Mouse (Mus musculus) kidney, embryonic 14.5 days (tissue): ENCODE measurements at regions not wholly inside any gene's neighbourhood (a gene's known extent, or its start where the extent isn't known, plus 50 kb on each side); places are given as distances from the start of the nearest gene placed in this dataset.
A peak's percentile ranks its signal among the peaks of the same experiment; 100 is the strongest.

ENCODE experiments used
- ATAC-seq: fragments of 200-750 bp; cut with Nextera tagmentation; 2 replicates; pipeline ENCODE4 v1.8.0; 2017; ENCODE audit warnings: moderate number of reproducible peaks, mild to moderate bottlenecking, moderate TSS enrichment, moderate library complexity; ENCODE audit not compliant: low FRiP score, low TSS enrichment
- H3K27ac ChIP-seq: fragments of 300-500 bp; sonication (generic); 2 replicates; pipeline ENCODE4 v1.5.1; 2014; ENCODE audit warnings: low read depth, mild to moderate bottlenecking, low read length, moderate library complexity, mixed read lengths
- H3K27me3 ChIP-seq: fragments of 300-500 bp; sonication (generic); 2 replicates; pipeline ENCODE4 v1.6.1; 2014; ENCODE audit warnings: mild to moderate bottlenecking, low read length; ENCODE audit not compliant: control insufficient read depth, insufficient read depth
- H3K36me3 ChIP-seq: fragments of 300-500 bp; sonication (generic); 2 replicates; pipeline ENCODE4 v1.6.1; 2014; ENCODE audit warnings: low read length, mixed read lengths; ENCODE audit not compliant: control insufficient read depth, insufficient read depth
- H3K4me1 ChIP-seq: fragments of 300-500 bp; sonication (generic); 2 replicates; pipeline ENCODE4 v1.6.1; 2014; ENCODE audit warnings: low read length, mixed read lengths; ENCODE audit not compliant: control insufficient read depth, insufficient read depth
- H3K4me2 ChIP-seq: fragments of 300-500 bp; sonication (generic); replicated peaks from 2 replicates; pipeline ENCODE4 v1.6.1; 2014; ENCODE audit warnings: low read depth, mild to moderate bottlenecking, low read length
- H3K4me3 ChIP-seq: fragments of 300-500 bp; sonication (generic); 2 replicates; pipeline ENCODE4 v1.5.1; 2014; ENCODE audit warnings: mild to moderate bottlenecking, low read length
- H3K9ac ChIP-seq: fragments of 300-500 bp; sonication (generic); 2 replicates; pipeline ENCODE4 v1.6.1; 2014; ENCODE audit warnings: low read depth, mild to moderate bottlenecking, low read length, moderate library complexity
- H3K9me3 ChIP-seq: fragments of 300-500 bp; sonication (generic); 2 replicates; pipeline ENCODE4 v1.6.1; 2016; ENCODE audit warnings: low read length; ENCODE audit not compliant: control insufficient read depth
- WGBS: fragments of 180-500 bp; shearing (Covaris S2); extraction: QIAGEN DNeasy Blood & Tissue Kit; methylation state at CpG from one replicate; pipeline ENCODE4 v1.1.7; 2014; 5-methylcytosine and 5-hydroxymethylcytosine counted together

DNA sequence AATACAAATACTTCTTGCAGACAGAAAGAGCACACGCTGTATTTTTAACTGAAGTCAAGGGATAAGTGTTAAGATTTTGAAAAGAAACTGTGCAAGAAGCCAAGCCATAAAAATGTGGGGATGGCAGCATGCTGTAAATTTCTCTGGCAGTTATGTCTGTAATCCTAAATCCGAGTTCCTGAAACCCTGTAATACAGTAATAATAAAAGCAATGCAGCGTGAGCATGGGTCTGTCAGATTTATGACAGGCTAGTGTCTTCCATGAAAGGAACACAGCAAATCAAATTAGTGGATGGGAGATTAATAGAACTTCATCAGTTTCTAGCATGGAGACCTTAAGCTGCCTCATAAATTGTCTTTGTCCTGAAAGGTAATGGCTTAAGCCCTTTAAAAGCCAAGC, 597.7 kb downstream of the 1190002N15Rik start:
- ATAC-seq, result peak; percentile 72
- Histone ChIP-seq H3K36me3 (no peaks in the 10 kb centered on the region), H3K9ac (no peak overlapping the region), H3K9me3 (no peaks in the 10 kb centered on the region), H3K4me3 (no peak overlapping the region), H3K4me2 (no peak overlapping the region), H3K4me1 (no peaks in the 10 kb centered on the region), H3K27ac (no peak overlapping the region), H3K27me3 (no peaks in the 10 kb centered on the region)
- WGBS, result 27% methylated on average over 3 of the region's 3 CpGs

GRCm38 (mm10) chr9:93930684-93931083, 607.2 kb downstream of the 1190002N15Rik start:
- no peaks in the 10 kb centered on the region for H3K36me3 ChIP-seq
- 73% methylated on average over 2 of the region's 2 CpGs for WGBS
- no peak overlapping the region for H3K27ac ChIP-seq
- H3K4me3 ChIP-seq, result no peak overlapping the region
- no peaks in the 10 kb centered on the region for H3K9me3 ChIP-seq
- H3K4me1 ChIP-seq, result no peaks in the 10 kb centered on the region
- H3K27me3 ChIP-seq, result no peaks in the 10 kb centered on the region
- no peak overlapping the region for H3K4me2 ChIP-seq
- H3K9ac ChIP-seq, result no peak overlapping the region
- ATAC-seq, result no peak

DNA sequence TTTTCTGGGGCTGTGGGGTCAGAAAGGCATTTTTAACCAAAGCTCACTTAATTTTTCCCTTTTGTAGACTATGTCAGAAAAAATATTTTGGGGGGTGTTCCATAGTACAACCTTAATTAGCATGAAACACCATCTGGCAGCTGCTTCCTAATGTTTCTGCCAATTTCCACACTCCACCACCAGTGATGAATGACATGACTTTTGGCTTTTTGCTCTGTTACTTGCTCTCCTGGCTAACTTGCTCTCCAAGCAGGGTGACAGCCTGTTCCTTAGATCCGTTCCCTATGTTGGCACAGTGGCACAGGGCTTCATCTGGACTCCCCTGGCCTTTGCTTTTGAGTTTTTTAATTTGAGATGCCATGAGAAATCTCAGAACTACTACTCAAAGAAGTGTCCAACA, 648.6 kb downstream of the 1190002N15Rik start:
- Histone ChIP-seq H3K27ac (no peak overlapping the region), H3K9ac (no peak overlapping the region), H3K4me1 (no peaks in the 10 kb centered on the region), H3K4me2 (no peak overlapping the region), H3K4me3 (no peak overlapping the region), H3K27me3 (no peaks in the 10 kb centered on the region), H3K36me3 (no peaks in the 10 kb centered on the region), H3K9me3 (no peaks in the 10 kb centered on the region)
- WGBS, result 79% methylated on average over 1 of the region's 1 CpGs
- ATAC-seq, result no peak

- Histone ChIP-seq H3K9ac (no peak overlapping the region), H3K4me2 (no peak overlapping the region), H3K36me3 (no peaks in the 10 kb centered on the region), H3K4me1 (no peaks in the 10 kb centered on the region), H3K4me3 (no peak overlapping the region), H3K27me3 (no peaks in the 10 kb centered on the region), H3K9me3 (no peaks in the 10 kb centered on the region), H3K27ac (no peak overlapping the region)
- ATAC-seq, result peak; percentile 92
- WGBS, result 21% methylated on average over 2 of the region's 2 CpGs
Observed at GRCm38 (mm10) chr9:93880112-93880511, 657.8 kb downstream of the 1190002N15Rik start.

- 50% methylated on average over 2 of the region's 2 CpGs for WGBS
- no peak overlapping the region for H3K4me3 ChIP-seq
- no peak overlapping the region for H3K9ac ChIP-seq
- H3K36me3 ChIP-seq, result no peaks in the 10 kb centered on the region
- H3K4me2 ChIP-seq, result no peak overlapping the region
- no peaks in the 10 kb centered on the region for H3K27me3 ChIP-seq
- H3K27ac ChIP-seq, result no peak overlapping the region
- no peaks in the 10 kb centered on the region for H3K9me3 ChIP-seq
- no peaks in the 10 kb centered on the region for H3K4me1 ChIP-seq
- ATAC-seq, result 0 out of 2 replicates have a peak, but pooled peaks have one; percentile 62
Observed at GRCm38 (mm10) chr9:93879572-93879971, 658.3 kb downstream of the 1190002N15Rik start.

- H3K9me3 ChIP-seq, result no peaks in the 10 kb centered on the region
- H3K36me3 ChIP-seq, result no peaks in the 10 kb centered on the region
- no peak overlapping the region for H3K4me3 ChIP-seq
- H3K9ac ChIP-seq, result no peak overlapping the region
- H3K27ac ChIP-seq, result no peak overlapping the region
- H3K27me3 ChIP-seq, result no peaks in the 10 kb centered on the region
- WGBS, result 88% methylated on average over 7 of the region's 7 CpGs
- H3K4me1 ChIP-seq, result no peaks in the 10 kb centered on the region
- no peak overlapping the region for H3K4me2 ChIP-seq
- ATAC-seq, result no peak
Observed at GRCm38 (mm10) chr9:93870778-93871177, 667.1 kb downstream of the 1190002N15Rik start.

DNA sequence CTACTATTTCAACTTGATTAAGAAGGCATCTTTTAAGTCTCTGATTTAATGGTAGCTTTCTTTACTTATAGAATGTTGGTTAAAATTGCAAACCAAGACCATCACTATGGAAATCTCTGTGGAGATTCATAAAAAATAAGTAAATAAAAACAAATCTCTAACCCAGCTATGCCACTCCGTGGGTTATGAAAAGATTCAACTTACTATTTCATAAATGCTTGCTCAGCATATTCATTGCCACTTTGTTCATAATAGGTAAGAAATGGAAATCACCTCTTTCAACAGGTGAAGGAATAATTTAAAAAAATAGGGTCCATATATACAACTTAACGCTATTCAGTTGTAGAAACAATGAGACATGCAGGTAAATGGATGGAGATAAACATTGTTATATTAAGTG, 679.9 kb downstream of the 1190002N15Rik start:
- Histone ChIP-seq H3K4me1 (no peaks in the 10 kb centered on the region), H3K4me3 (no peak overlapping the region), H3K4me2 (no peak overlapping the region), H3K9ac (no peak overlapping the region), H3K36me3 (no peaks in the 10 kb centered on the region), H3K27me3 (no peaks in the 10 kb centered on the region), H3K9me3 (no peaks in the 10 kb centered on the region), H3K27ac (no peak overlapping the region)
- ATAC-seq, result no peak
- 78% methylated on average over 2 of the region's 2 CpGs for WGBS

DNA sequence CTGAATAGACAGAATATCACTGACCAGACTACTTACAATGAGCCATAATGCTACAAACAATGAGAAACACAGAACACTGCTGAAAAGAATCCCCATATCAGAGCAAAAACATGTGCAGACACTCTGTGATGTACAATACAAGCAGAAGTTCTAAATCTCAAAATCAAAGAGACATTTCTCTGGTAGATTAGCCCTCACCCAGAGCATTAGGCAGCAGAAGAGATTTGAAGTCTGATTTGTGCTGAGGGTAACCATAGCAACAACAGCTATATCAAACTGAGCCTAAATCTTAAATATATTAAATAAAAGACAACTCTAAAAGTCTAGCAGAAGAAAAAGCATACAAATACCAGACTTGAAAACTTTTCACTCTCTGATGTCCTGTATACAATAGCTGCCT, 691.5 kb downstream of the 1190002N15Rik start:
- no peaks in the 10 kb centered on the region for H3K9me3 ChIP-seq
- H3K27me3 ChIP-seq, result no peaks in the 10 kb centered on the region
- H3K27ac ChIP-seq, result no peak overlapping the region
- H3K9ac ChIP-seq, result no peak overlapping the region
- no peak overlapping the region for H3K4me2 ChIP-seq
- H3K4me1 ChIP-seq, result no peaks in the 10 kb centered on the region
- H3K36me3 ChIP-seq, result no peaks in the 10 kb centered on the region
- no peak overlapping the region for H3K4me3 ChIP-seq
- ATAC-seq, result no peak

DNA sequence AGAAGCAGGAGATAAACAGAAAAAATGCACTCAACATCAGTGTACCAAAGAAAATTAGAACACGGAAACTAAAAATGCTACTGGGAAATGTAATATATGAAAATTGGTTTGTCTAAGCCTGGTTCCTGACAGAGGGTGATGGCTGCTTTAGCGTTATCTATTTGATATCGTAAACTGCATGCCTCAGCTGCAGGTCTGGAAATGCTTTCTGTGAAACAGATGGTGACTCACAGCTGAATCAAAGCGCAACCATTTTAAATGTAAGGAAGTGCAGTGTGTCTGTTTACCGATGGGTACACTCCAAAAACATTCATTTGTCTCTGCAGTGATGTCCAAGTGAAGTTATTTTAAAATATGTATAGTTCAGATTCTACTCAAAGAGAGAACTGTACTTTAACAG, 694.0 kb downstream of the 1190002N15Rik start:
- WGBS, result 84% methylated on average over 5 of the region's 5 CpGs
- no peak overlapping the region for H3K27ac ChIP-seq
- ATAC-seq, result no peak

More for the DNA sequence above, 694.0 kb downstream of the 1190002N15Rik start:
- H3K4me2 ChIP-seq, result no peak overlapping the region
- H3K4me1 ChIP-seq, result no peaks in the 10 kb centered on the region
- no peak overlapping the region for H3K4me3 ChIP-seq
- no peaks in the 10 kb centered on the region for H3K9me3 ChIP-seq
- no peaks in the 10 kb centered on the region for H3K36me3 ChIP-seq
- H3K9ac ChIP-seq, result no peak overlapping the region
- H3K27me3 ChIP-seq, result no peaks in the 10 kb centered on the region
